In the genomic region with DNA sequence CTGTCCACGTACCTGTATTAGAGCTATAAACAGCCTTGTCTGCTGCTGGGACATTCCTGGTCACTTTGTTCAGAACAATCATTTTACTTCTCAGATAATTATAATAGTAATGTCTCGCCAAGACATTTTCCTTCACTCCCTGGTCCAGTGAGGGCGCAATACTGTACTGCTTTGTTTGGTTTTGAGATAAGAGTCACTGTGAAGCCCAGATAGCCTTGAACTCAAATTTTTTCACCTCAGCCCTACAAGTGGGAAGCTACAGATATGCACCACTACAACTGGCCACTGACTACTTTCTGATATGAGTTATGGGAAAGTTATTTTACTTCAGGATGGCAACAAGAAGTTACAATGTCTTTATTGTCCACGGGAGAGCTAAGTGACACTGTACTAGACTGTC, we compare ENCODE assay signal across 22 mouse cellular contexts. TPM values are rescaled to one million over a fixed set of nuclear protein-coding genes. Genes with fewer than 3 reads are reported as not detected.
A peak's percentile ranks its signal among the peaks of the same experiment; 100 is the strongest.
DNase-seq lines count a peak whose midpoint lies in the region; ATAC-seq and TF ChIP-seq lines count a peak whose summit lies in the region.
"Had no signal": no experiment of that assay in that cellular context is flagged by ENCODE, and none has a peak within 500 bp of the region (broad histone marks: within the 10 kb centered on the region; RNA-seq: fewer than 3 reads in every experiment).

No protein-coding gene starts in this region.

- TF ChIP-seq POLR2A in spleen, adult 2 months (IDR thresholded peaks at IDR 0.05; ENCODE audit: low read depth, low read length): no peak

- WGBS in spleen, adult 2 months: 82% methylated on average over 4 of the region's 4 CpGs
- 25% methylated on average over 4 of the region's 4 CpGs for WGBS in liver, embryonic 13.5 days (ENCODE audit: insufficient replicate concordance)

- H3K4me2 ChIP-seq in liver, embryonic 13.5 days: peak overlapping the region; percentile 54
- H3K4me2 ChIP-seq: hindbrain, embryonic 15.5 days; lung, embryonic 14.5 days; neural tube, embryonic 12.5 days had no signal

- no peaks in the 10 kb centered on the region for H3K4me1 ChIP-seq in spleen, adult 2 months (ENCODE audit: control insufficient read depth, insufficient read depth, insufficient read length)
- H3K4me1 ChIP-seq in liver, embryonic 13.5 days (replicated peaks): peaks cover 62% of the 10 kb centered on the region
- H3K4me1 ChIP-seq: forebrain, embryonic 10.5 days; hindbrain, embryonic 15.5 days; neural tube, embryonic 12.5 days had no signal

- no peak for TF ChIP-seq CTCF in spleen, adult 2 months (IDR thresholded peaks at IDR 0.05; ENCODE audit: extremely low read depth, insufficient read depth, insufficient read length, insufficient replicate concordance)

- no peaks in the 10 kb centered on the region for H3K9me3 ChIP-seq in liver, embryonic 13.5 days (replicated peaks)
- H3K9me3 ChIP-seq: forebrain, embryonic 10.5 days; hindbrain, embryonic 15.5 days; neural tube, embryonic 12.5 days had no signal

- no peak for DNase-seq in spleen, adult 2 months (ENCODE audit: low read depth in 1 of 2, low spot score in 2 of 2)
- DNase-seq in spleen, adult 18-20 months: no peak
- peak; percentile 86 for DNase-seq in c-Kit-positive CD71-positive TER-119-positive erythroid progenitor cells, embryonic 14.5 days (ENCODE audit: low spot score)
- DNase-seq in liver, embryonic 13.5 days: peak; percentile 74
- peak; percentile 60 for DNase-seq in testis, postnatal 14 days (ENCODE audit: low spot score)
- no peak for DNase-seq in ovary, postnatal 10 days (ENCODE audit: low spot score)
- DNase-seq in retina, postnatal 1 day: no peak
- DNase-seq in kidney, adult 9 months: no peak
- DNase-seq: adrenal gland, postnatal 10 days; B cell, adult 2 months; cerebellum, postnatal 14 days; heart, adult 11 months; heart, postnatal 10 days; kidney, postnatal 14 days; layer of hippocampus, adult 9-11 months; left cerebral cortex, postnatal 4 days; lung, embryonic 14.5 days had no signal

- H3K9ac ChIP-seq in liver, embryonic 13.5 days: peak overlapping the region; percentile 65
- H3K9ac ChIP-seq: hindbrain, embryonic 15.5 days; lung, embryonic 14.5 days; neural tube, embryonic 12.5 days had no signal

- no peak overlapping the region for H3K4me3 ChIP-seq in spleen, adult 2 months (ENCODE audit: extremely low read depth, insufficient read depth, insufficient read length)
- no peak overlapping the region for H3K4me3 ChIP-seq in liver, embryonic 13.5 days (replicated peaks)
- H3K4me3 ChIP-seq: forebrain, embryonic 10.5 days; hindbrain, embryonic 15.5 days; neural tube, embryonic 12.5 days had no signal

- H3K27me3 ChIP-seq in spleen, adult 2 months (ENCODE audit: control insufficient read depth, insufficient read depth, low read length): no peaks in the 10 kb centered on the region
- H3K27me3 ChIP-seq in liver, embryonic 13.5 days: no peaks in the 10 kb centered on the region
- H3K27me3 ChIP-seq: hindbrain, embryonic 15.5 days; neural tube, embryonic 12.5 days had no signal

- peak; percentile 90 for ATAC-seq in liver, embryonic 13.5 days (ENCODE audit: low read depth)
- ATAC-seq: intestine, postnatal 0 days had no signal

- 0 out of 2 replicates have a peak overlapping the region, but pooled peaks have one; percentile 3 for H3K27ac ChIP-seq in spleen, adult 2 months (ENCODE audit: insufficient read depth, low read length)
- peak overlapping the region; percentile 95 for H3K27ac ChIP-seq in liver, embryonic 13.5 days
- H3K27ac ChIP-seq: forebrain, embryonic 10.5 days; hindbrain, embryonic 15.5 days; macrophage; neural tube, embryonic 12.5 days had no signal

- H3K36me3 ChIP-seq in spleen, adult 2 months (ENCODE audit: control insufficient read depth, insufficient read depth, low read length): peaks cover 14% of the 10 kb centered on the region
- peaks cover 41% of the 10 kb centered on the region for H3K36me3 ChIP-seq in liver, embryonic 13.5 days

RNA-seq across cellular contexts. Expression of a gene that starts 14.7 kb away (rescaled TPM):
- 25.2 and 25.3 TPM in 2 replicates for polyA plus RNA-seq in spleen, adult 2 months (2012; rRNA removed)
- polyA plus RNA-seq in liver, embryonic 13.5 days (2015; fragmentation: Nextera tagmentation; extraction: Ambion mirVana): 11.5 and 12.5 TPM in 2 replicates

RNA-seq across cellular contexts. Expression of a gene that starts 22.8 kb away (rescaled TPM):
- 0.14 and 0.59 TPM in 2 replicates for polyA plus RNA-seq in spleen, adult 2 months (2012; rRNA removed)
- not detected in 2 replicates for polyA plus RNA-seq in liver, embryonic 13.5 days (2015; fragmentation: Nextera tagmentation; extraction: Ambion mirVana)
- polyA plus RNA-seq: macrophage had no signal

RNA-seq across cellular contexts. Expression of a gene that starts 53.4 kb away (rescaled TPM):
- polyA plus RNA-seq in spleen, adult 2 months (2012; rRNA removed): 93.1 and 98.3 TPM in 2 replicates
- 9.3 and 10.8 TPM in 2 replicates for polyA plus RNA-seq in liver, embryonic 13.5 days (2015; fragmentation: Nextera tagmentation; extraction: Ambion mirVana)

Comparison
In these comparisons a context has a peak if more than half of its experiments do, and no peak if none do; other contexts are left out.
1. DNase-seq: peak in c-Kit-positive CD71-positive TER-119-positive erythroid progenitor cells, embryonic 14.5 days (single experiment), liver, embryonic 13.5 days (single experiment) and testis, postnatal 14 days (single experiment); none in spleen, adult 2 months (0 of 2), spleen, adult 18-20 months (0 of 2), ovary, postnatal 10 days (single experiment), retina, postnatal 1 day (single experiment) and kidney, adult 9 months (single experiment).